Mouse (Mus musculus) C2C12 (cell line): Measurements from ENCODE around the gene Mrtfb.

Experiments
- CTCF ChIP-seq: IDR thresholded peaks from one replicate; pipeline ENCODE4 v1.5.1; 2011; ENCODE audit not compliant: control insufficient read depth, insufficient read depth, insufficient read length
- MYOD1 ChIP-seq: IDR thresholded peaks from one replicate; pipeline ENCODE4 v1.6.1; 2011; ENCODE audit warnings: low read depth; ENCODE audit not compliant: control insufficient read depth, insufficient read length

- no peak for TF ChIP-seq CTCF
- TF ChIP-seq MYOD1: no peak
Observed at GRCm38 (mm10) chr16:13414566-13414965, 158.3 kb downstream of the Mrtfb start.
